In the genomic region with DNA sequence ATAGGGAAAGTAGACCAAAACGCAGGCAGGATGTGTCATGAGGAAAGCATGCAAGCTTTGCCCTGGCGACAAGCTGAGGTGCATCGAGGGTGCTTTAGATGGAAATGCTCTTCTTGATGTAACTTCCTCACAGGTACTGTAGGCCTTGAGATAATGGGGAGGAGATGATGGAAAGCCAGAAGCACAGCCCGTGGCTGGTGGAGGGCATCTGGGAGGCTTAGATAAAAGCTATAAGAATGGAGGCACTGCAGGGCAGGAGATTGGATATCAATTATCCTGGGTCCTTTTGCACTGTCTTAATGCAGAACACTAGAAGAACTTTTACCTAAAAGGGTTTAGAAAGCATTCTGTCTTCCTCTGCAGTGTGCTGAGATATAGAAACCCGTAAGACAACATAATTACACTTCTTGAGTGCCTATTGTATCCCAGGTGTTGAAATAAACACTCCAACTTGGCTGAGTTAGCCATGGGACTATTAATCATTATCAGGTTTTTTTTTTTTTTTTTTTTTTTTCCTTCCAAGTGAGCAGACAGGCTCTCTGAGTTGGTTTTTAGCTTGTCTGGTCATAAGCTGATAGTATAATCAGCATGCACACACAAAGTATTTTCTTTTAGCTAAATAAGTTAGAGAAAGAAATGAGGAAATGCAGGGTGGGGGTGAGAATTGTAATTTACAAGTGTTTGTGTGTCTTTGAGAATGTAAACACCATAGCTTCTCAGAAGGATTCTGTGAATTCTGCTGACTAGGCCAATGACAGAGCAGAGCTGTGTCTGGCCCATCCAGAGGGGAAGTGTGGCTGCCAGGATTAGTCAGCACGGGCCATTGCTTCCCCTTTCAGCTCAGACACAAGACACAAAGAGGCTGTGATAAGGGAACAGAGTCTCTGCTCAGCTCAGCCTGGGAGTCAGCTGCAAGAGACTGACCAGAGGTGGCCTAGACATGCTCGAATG, we compare ENCODE assay signal across 8 mouse cellular contexts.
DNase-seq lines count a peak whose midpoint lies in the region; ATAC-seq lines count a peak whose summit lies in the region.

No protein-coding gene starts in this region.

- DNase-seq in Muller cell, postnatal 12 days (ENCODE audit: inconsistent ontology term), result peak; percentile 80
- peak; percentile 57 for DNase-seq in c-Kit-positive CD71-positive TER-119-positive erythroid progenitor cells, embryonic 14.5 days (ENCODE audit: low spot score)
- peak; percentile 36 to 60 for DNase-seq in layer of hippocampus, postnatal 36 days
- DNase-seq in lung, postnatal 14 days, result peak; percentile 30
- DNase-seq in retina, embryonic 14.5 days (ENCODE audit: low spot score), result peak; percentile 77
- DNase-seq in thymus, postnatal 10 days (ENCODE audit: low spot score in 2 of 2), result no peak

- ATAC-seq in frontal cortex, adult (ENCODE audit: low TSS enrichment), result peak; percentile 90
- peak; percentile 96 to 97 for ATAC-seq in hematopoietic stem cell, adult 5-6 weeks (replicated peaks in 1 of 2; ENCODE audit: insufficient read depth in 1 of 2, low FRiP score in 2 of 2, low TSS enrichment in 1 of 2, low read depth in 1 of 2, poor library complexity in 2 of 2, severe bottlenecking in 2 of 2)

Comparison
In these comparisons a context has a peak if more than half of its experiments do, and no peak if none do; other contexts are left out.
1. DNase-seq: peak in Muller cell, postnatal 12 days (single experiment), c-Kit-positive CD71-positive TER-119-positive erythroid progenitor cells, embryonic 14.5 days (single experiment), layer of hippocampus, postnatal 36 days (2 of 2), lung, postnatal 14 days (single experiment) and retina, embryonic 14.5 days (single experiment); none in thymus, postnatal 10 days (0 of 2).